Mouse (Mus musculus) Muller cell, postnatal 12 days (primary cell): ENCODE data around the gene Stag1.

Experiments used
- DNase-seq: peaks from one replicate; pipeline ENCODE4 v3.0.0-alpha.2; 2015; ENCODE audit errors: inconsistent ontology term

The Stag1 gene

GRCm38 (mm10) chr9:100962903-100963427 lies 365.4 kb downstream of the Stag1 start:
- no peak for DNase-seq

GRCm38 (mm10) chr9:100963428-100963912 lies 365.9 kb downstream of the Stag1 start:
- no peak for DNase-seq

- DNase-seq: no peak
Observed at GRCm38 (mm10) chr9:100964106-100964505, 366.5 kb downstream of the Stag1 start.

GRCm38 (mm10) chr9:100969461-100969860 lies 371.9 kb downstream of the Stag1 start:
- no peak for DNase-seq

- DNase-seq: no peak
Observed at GRCm38 (mm10) chr9:100978666-100979065, 381.1 kb downstream of the Stag1 start.

GRCm38 (mm10) chr9:100979260-100979659 lies 381.7 kb downstream of the Stag1 start:
- DNase-seq: no peak

- DNase-seq: no peak
Observed at GRCm38 (mm10) chr9:100982786-100983185, 385.2 kb downstream of the Stag1 start.

GRCm38 (mm10) chr9:100984381-100985310 lies 387.0 kb downstream of the Stag1 start:
- no peak for DNase-seq

GRCm38 (mm10) chr9:100987006-100987405 lies 389.4 kb downstream of the Stag1 start:
- DNase-seq: no peak

- DNase-seq: no peak
Observed at GRCm38 (mm10) chr9:100987850-100988249, 390.3 kb downstream of the Stag1 start.

- DNase-seq: no peak
Observed at GRCm38 (mm10) chr9:100990609-100991008, 393.0 kb downstream of the Stag1 start.

- DNase-seq: no peak
Observed at GRCm38 (mm10) chr9:100991321-100991720, 393.7 kb downstream of the Stag1 start.

- no peak for DNase-seq
Observed at GRCm38 (mm10) chr9:100992191-100992590, 394.6 kb downstream of the Stag1 start.

GRCm38 (mm10) chr9:100993937-100994336 lies 396.3 kb downstream of the Stag1 start:
- DNase-seq: no peak

- no peak for DNase-seq
Observed at GRCm38 (mm10) chr9:100997138-100997537, 399.5 kb downstream of the Stag1 start.

- DNase-seq: no peak
Observed at GRCm38 (mm10) chr9:101002053-101002452, 404.5 kb downstream of the Stag1 start.

- no peak for DNase-seq
Observed at GRCm38 (mm10) chr9:101002841-101003240, 405.2 kb downstream of the Stag1 start.

GRCm38 (mm10) chr9:101003302-101003701 lies 405.7 kb downstream of the Stag1 start:
- DNase-seq: no peak

- no peak for DNase-seq
Observed at GRCm38 (mm10) chr9:101005866-101006265, 408.3 kb downstream of the Stag1 start.
